Mouse (Mus musculus) cerebellum, adult 2 months (tissue): Measurements from ENCODE around the gene Tbc1d16.

Experiments
- CTCF ChIP-seq: fragments of 200-500 bp; IDR thresholded peaks from 2 replicates; pipeline ENCODE4 v1.5.1; 2011; ENCODE audit warnings: low read depth, mild to moderate bottlenecking, control low read depth, low read length, moderate library complexity, borderline replicate concordance; ENCODE audit not compliant: insufficient read depth
- POLR2A ChIP-seq: fragments of 200-500 bp; IDR thresholded peaks from 2 replicates; pipeline ENCODE4 v1.6.1; 2011; ENCODE audit warnings: low read length, control low read depth, borderline replicate concordance; ENCODE audit not compliant: insufficient read depth

DNA sequence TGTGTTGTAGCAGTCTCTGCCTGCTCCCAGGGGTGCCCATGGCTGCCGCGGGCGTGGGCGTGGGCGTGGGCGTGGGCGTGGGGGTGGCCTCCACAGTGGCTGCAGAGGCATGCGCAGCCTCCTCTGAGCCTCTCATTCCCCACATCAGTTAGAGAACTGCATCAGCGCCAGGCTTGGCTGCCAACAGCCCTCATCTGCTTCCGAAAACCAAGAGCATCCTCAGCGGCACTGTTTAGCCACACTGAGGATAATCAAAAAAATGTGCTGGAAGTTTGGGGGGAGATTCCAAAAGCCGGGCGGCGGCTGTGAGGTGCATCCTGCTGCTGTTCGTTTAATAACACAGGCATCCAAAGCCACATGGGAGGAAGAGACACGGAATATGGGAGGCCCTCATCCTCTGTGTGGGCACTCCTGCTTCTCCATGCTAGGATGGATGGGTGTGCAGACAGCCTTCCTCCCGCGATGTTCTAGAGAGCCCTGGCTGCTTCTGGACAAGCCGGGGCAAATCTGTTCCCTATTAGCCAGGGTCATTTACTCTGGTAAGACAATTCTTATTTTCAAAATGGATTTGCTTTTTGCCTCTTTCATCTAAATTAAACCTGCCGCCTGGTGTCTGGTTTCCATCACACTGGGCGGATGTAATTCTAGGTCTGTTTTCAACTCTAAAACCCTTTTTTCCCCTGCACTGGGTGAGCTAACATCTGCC lies 16.5 kb downstream of the Tbc1d16 start:
- no peak for TF ChIP-seq POLR2A
- TF ChIP-seq CTCF = no peak
